In the genomic region with DNA sequence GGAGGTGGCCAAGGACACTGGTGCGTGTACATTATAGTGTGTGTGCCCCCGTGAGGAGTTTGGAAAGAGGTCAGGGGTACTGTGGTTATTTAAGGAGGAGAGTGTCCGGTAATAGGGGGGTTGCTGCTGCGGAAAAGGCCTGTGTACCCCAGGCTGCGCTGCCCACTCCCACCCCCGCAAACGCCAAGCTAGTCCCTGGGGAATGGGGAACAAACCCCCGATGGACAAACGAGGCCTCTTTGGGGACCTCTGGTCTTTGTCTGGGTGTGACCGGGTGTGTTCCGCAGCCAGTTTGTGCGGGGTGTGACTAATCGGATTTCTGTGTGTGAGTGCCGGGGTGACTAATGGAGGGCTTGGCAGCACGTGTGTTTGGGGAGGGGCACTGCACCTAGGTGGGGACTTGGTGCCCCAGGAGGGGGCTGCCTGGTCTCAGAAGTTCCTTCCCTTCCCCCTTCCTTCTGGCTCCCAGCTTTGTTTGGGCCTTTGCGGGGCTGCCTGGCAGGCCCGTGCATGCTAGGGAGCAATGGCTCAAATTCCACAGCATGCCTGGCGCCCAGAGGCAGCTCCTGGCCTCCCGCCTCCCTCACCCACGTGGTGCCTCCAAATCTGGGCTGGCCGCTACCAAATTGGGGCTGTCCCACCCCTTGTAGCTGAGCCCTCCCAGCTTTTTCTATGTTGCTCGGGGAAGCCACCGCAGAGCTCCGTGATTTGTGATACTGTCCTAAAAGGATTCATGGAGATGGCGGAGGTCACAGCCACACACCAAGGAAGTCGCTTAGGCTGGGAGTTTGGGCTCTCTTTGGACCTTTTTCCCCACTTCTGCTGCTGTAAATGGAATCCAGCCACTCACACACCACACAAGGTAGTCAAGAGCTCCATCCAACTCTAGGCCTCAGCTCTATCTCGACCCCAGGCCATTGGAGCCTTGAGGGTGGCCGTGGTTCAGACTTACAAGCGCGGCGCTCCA, we compare ENCODE assay signal across 8 mouse cellular contexts. TPM values are rescaled to one million over a fixed set of nuclear protein-coding genes. Genes with fewer than 3 reads are reported as not detected.
A peak's percentile ranks its signal among the peaks of the same experiment; 100 is the strongest.
DNase-seq lines count a peak whose midpoint lies in the region; ATAC-seq and TF ChIP-seq lines count a peak whose summit lies in the region.

No protein-coding gene starts in this region.

- peak; percentile 59 for ATAC-seq in heart, embryonic 12.5 days (ENCODE audit: insufficient number of reproducible peaks, low FRiP score)
- ATAC-seq in kidney, embryonic 16.5 days (ENCODE audit: low FRiP score, low TSS enrichment): peak; percentile 55
- peak; percentile 24; the same call in 1 of the 2 replicates for ATAC-seq in liver, embryonic 11.5 days (replicated peaks; ENCODE audit: low FRiP score)

- H3ac ChIP-seq in myocyte (ENCODE audit: control insufficient read depth, insufficient read length): peak overlapping the region; percentile 1

- H3K27me3 ChIP-seq in heart, embryonic 12.5 days (replicated peaks): no peaks in the 10 kb centered on the region
- H3K27me3 ChIP-seq in kidney, embryonic 16.5 days (ENCODE audit: insufficient read depth, low read length): no peaks in the 10 kb centered on the region
- H3K27me3 ChIP-seq in liver, embryonic 11.5 days (replicated peaks; ENCODE audit: control insufficient read depth, insufficient read depth, low read length): peaks cover 67% of the 10 kb centered on the region
- no peaks in the 10 kb centered on the region for H3K27me3 ChIP-seq in myocyte (ENCODE audit: control insufficient read depth, insufficient read depth, insufficient read length)

- TF ChIP-seq CTCF in bone marrow macrophage, adult 2 months (IDR thresholded peaks at IDR 0.05; ENCODE audit: low read depth, low read length): no peak

- no peak for TF ChIP-seq POLR2A in bone marrow macrophage, adult 2 months (IDR thresholded peaks at IDR 0.05; ENCODE audit: borderline replicate concordance, low read depth, low read length)
- TF ChIP-seq POLR2A in myocyte (IDR thresholded peaks at IDR 0.05; ENCODE audit: insufficient read length, low read depth): peak; percentile 87

- H3K9me3 ChIP-seq in heart, embryonic 12.5 days (replicated peaks): no peaks in the 10 kb centered on the region
- no peaks in the 10 kb centered on the region for H3K9me3 ChIP-seq in kidney, embryonic 16.5 days (ENCODE audit: low read length)
- H3K9me3 ChIP-seq in liver, embryonic 11.5 days (ENCODE audit: control insufficient read depth, low read length): no peaks in the 10 kb centered on the region

- WGBS in heart, embryonic 12.5 days: 6% methylated on average over 31 of the region's 31 CpGs
- 10% methylated on average over 31 of the region's 31 CpGs for WGBS in kidney, embryonic 16.5 days
- 12% methylated on average over 31 of the region's 31 CpGs for WGBS in liver, embryonic 11.5 days

- DNase-seq in 3T3-L1 (ENCODE audit: low read depth, low spot score): peak; percentile 97
- peak; percentile 90 for DNase-seq in fibroblast of lung, adult 2 months (ENCODE audit: low read depth)
- DNase-seq in liver, embryonic 11.5 days (ENCODE audit: low spot score): peak; percentile 70
- DNase-seq in urinary bladder, adult 18-20 months (ENCODE audit: low spot score in 2 of 2): peak; percentile 83 to 89

- no peaks in the 10 kb centered on the region for H3K36me3 ChIP-seq in heart, embryonic 12.5 days
- H3K36me3 ChIP-seq in kidney, embryonic 16.5 days (ENCODE audit: insufficient read depth, low read length): no peaks in the 10 kb centered on the region
- H3K36me3 ChIP-seq in liver, embryonic 11.5 days (ENCODE audit: control insufficient read depth, insufficient read depth, low read length): no peaks in the 10 kb centered on the region
- no peaks in the 10 kb centered on the region for H3K36me3 ChIP-seq in myocyte (ENCODE audit: control insufficient read depth, insufficient read depth)

- H3K4me3 ChIP-seq in bone marrow macrophage, adult 2 months (ENCODE audit: insufficient read depth, low read length): peak overlapping the region; percentile 85
- peak overlapping the region; percentile 87 for H3K4me3 ChIP-seq in heart, embryonic 12.5 days
- H3K4me3 ChIP-seq in kidney, embryonic 16.5 days (ENCODE audit: low read length): peak overlapping the region; percentile 74
- peak overlapping the region; percentile 74 for H3K4me3 ChIP-seq in liver, embryonic 11.5 days (ENCODE audit: low read depth, low read length)
- H3K4me3 ChIP-seq in myocyte: peak overlapping the region; percentile 99

- H3K4me1 ChIP-seq in bone marrow macrophage, adult 2 months (ENCODE audit: control insufficient read depth, insufficient read depth, low read length): peaks cover 10% of the 10 kb centered on the region
- H3K4me1 ChIP-seq in heart, embryonic 12.5 days (replicated peaks): peaks cover 30% of the 10 kb centered on the region
- peaks cover 33% of the 10 kb centered on the region for H3K4me1 ChIP-seq in kidney, embryonic 16.5 days (ENCODE audit: insufficient read depth, low read length)
- peaks cover 16% of the 10 kb centered on the region for H3K4me1 ChIP-seq in liver, embryonic 11.5 days (replicated peaks; ENCODE audit: control insufficient read depth, insufficient read depth, low read length)

- H3K27ac ChIP-seq in bone marrow macrophage, adult 2 months (ENCODE audit: insufficient read depth, low read depth, low read length): peak overlapping the region; percentile 100
- H3K27ac ChIP-seq in heart, embryonic 12.5 days (ENCODE audit: poor library complexity, severe bottlenecking): peak overlapping the region; percentile 100
- H3K27ac ChIP-seq in kidney, embryonic 16.5 days (ENCODE audit: low read length): peak overlapping the region; percentile 100
- peak overlapping the region; percentile 97 for H3K27ac ChIP-seq in liver, embryonic 11.5 days (ENCODE audit: low read depth, low read length)

- peak overlapping the region; percentile 100 for H3K9ac ChIP-seq in heart, embryonic 12.5 days
- peak overlapping the region; percentile 98 for H3K9ac ChIP-seq in kidney, embryonic 16.5 days (replicated peaks; ENCODE audit: low read length)
- H3K9ac ChIP-seq in liver, embryonic 11.5 days (ENCODE audit: low read depth, low read length): peak overlapping the region; percentile 77

- peaks cover 23% of the 10 kb centered on the region for H3K79me2 ChIP-seq in myocyte (ENCODE audit: control insufficient read depth, insufficient read depth)

- peak overlapping the region; percentile 79 for H3K4me2 ChIP-seq in heart, embryonic 12.5 days
- peak overlapping the region; percentile 87 for H3K4me2 ChIP-seq in kidney, embryonic 16.5 days (replicated peaks; ENCODE audit: low read depth, low read length)
- H3K4me2 ChIP-seq in liver, embryonic 11.5 days: peak overlapping the region; percentile 84
- peak overlapping the region; percentile 98 for H3K4me2 ChIP-seq in myocyte (ENCODE audit: low read depth)

TF ChIP-seq in myocyte, 11 proteins besides CTCF, POLR2A, EP300 and RAD21:
- TF ChIP-seq POLR2AphosphoS2 (IDR thresholded peaks at IDR 0.05; ENCODE audit: insufficient read length, low read depth) (peak; percentile 77), TCF12 (IDR thresholded peaks at IDR 0.05; ENCODE audit: insufficient read depth, poor library complexity, severe bottlenecking) (no peak), TCF3 (IDR thresholded peaks at IDR 0.05; ENCODE audit: insufficient read length, low read depth) (no peak), CEBPB (IDR thresholded peaks at IDR 0.05; ENCODE audit: insufficient read depth, poor library complexity, severe bottlenecking) (no peak), USF1 (IDR thresholded peaks at IDR 0.05; ENCODE audit: low read depth) (peak; percentile 77), SRF (IDR thresholded peaks at IDR 0.05; ENCODE audit: control insufficient read depth, insufficient read length, low read depth) (peak; percentile 95), MAX (IDR thresholded peaks at IDR 0.05; ENCODE audit: low read depth) (peak; percentile 50), MYOG (IDR thresholded peaks at IDR 0.05; ENCODE audit: control insufficient read depth in 1 of 3, insufficient read depth in 1 of 3, insufficient read length in 2 of 3, low read depth in 2 of 3) (peak in 1 of 3 experiments; percentile 42), REST (IDR thresholded peaks at IDR 0.05; ENCODE audit: insufficient read depth, insufficient read length) (no peak), E2F4 (IDR thresholded peaks at IDR 0.05; ENCODE audit: insufficient read depth) (no peak), MYOD1 (IDR thresholded peaks at IDR 0.05; ENCODE audit: control insufficient read depth in 1 of 3, insufficient read length in 2 of 3, low read depth in 2 of 3) (peak in 1 of 3 experiments; percentile 6)

RNA-seq across cellular contexts. Expression of a gene that starts 5.9 kb away (rescaled TPM):
- 57.3 and 64.5 TPM in 2 replicates for polyA plus RNA-seq in bone marrow macrophage, adult 2 months (2012; ENCODE audit: insufficient read depth, insufficient read length, missing spikeins)
- 31.7 and 34.7 TPM in 2 replicates for polyA plus RNA-seq in heart, embryonic 12.5 days (2016; fragmentation: Nextera tagmentation; extraction: Ambion mirVana)
- 18.2 and 20.6 TPM in 2 replicates for polyA plus RNA-seq in kidney, embryonic 16.5 days (2015; fragmentation: Nextera tagmentation; extraction: Ambion mirVana)
- polyA plus RNA-seq in liver, embryonic 11.5 days (2014; fragmentation: Nextera tagmentation; extraction: Ambion mirVana): 10.9 and 11.1 TPM in 2 replicates
- 26.2 TPM for polyA plus RNA-seq in myocyte (2012; fragmentation: generic; extraction: Trizol)

Comparison
In these comparisons a context has a peak if more than half of its experiments do, and no peak if none do; other contexts are left out.
1. Peak in every context shown above with its lines: DNase-seq, ATAC-seq, H3K4me3 ChIP-seq and H3K27ac ChIP-seq.